Mouse (Mus musculus): Measurements from ENCODE around the gene Alg10b.
"Not testable (repeated sequence)": the region's sequence is repeated elsewhere in the genome, so short reads cannot be mapped to it uniquely, and the experiment has no call there.

The Alg10b gene

GRCm38 (mm10) chr15:90223969-90224750 lies at the start of gene Alg10b:
TSS of gene Alg10b (plus strand) at chr15:90224311.
- DNase-seq (ENCODE audit: low spot score) = peak; percentile 75

- DNase-seq (ENCODE audit: low spot score) = not testable (repeated sequence)
These were observed 41.0 kb upstream of the Alg10b start for GRCm38 (mm10) chr15:90183108-90183507.

- DNase-seq (ENCODE audit: low spot score) = no peak
These were observed 40.6 kb upstream of the Alg10b start for GRCm38 (mm10) chr15:90183511-90183910.

- no peak for DNase-seq (ENCODE audit: low spot score)
These were observed 39.4 kb upstream of the Alg10b start for GRCm38 (mm10) chr15:90184743-90185142.

- no peak for DNase-seq (ENCODE audit: low spot score)
These were observed 34.6 kb upstream of the Alg10b start for GRCm38 (mm10) chr15:90189477-90189876.

- no peak for DNase-seq (ENCODE audit: low spot score)
These were observed 10.2 kb upstream of the Alg10b start for GRCm38 (mm10) chr15:90213946-90214345.

- no peak for DNase-seq (ENCODE audit: low spot score)
These were observed 9.2 kb upstream of the Alg10b start for GRCm38 (mm10) chr15:90214913-90215312.

GRCm38 (mm10) chr15:90225058-90225575 lies 1.0 kb downstream of the Alg10b start:
- no peak for DNase-seq (ENCODE audit: low spot score)

GRCm38 (mm10) chr15:90237657-90238056 lies 13.5 kb downstream of the Alg10b start:
- DNase-seq (ENCODE audit: low spot score) = no peak

GRCm38 (mm10) chr15:90244081-90244480 lies 20.0 kb downstream of the Alg10b start:
- no peak for DNase-seq (ENCODE audit: low spot score)

GRCm38 (mm10) chr15:90249694-90250093 lies 25.6 kb downstream of the Alg10b start:
- DNase-seq (ENCODE audit: low spot score) = no peak

- DNase-seq (ENCODE audit: low spot score) = no peak
These were observed 58.8 kb downstream of the Alg10b start for GRCm38 (mm10) chr15:90282876-90283275.

Data from ovary, adult 18-20 months (tissue).